Mouse (Mus musculus) right cerebral cortex, adult 18-20 months (tissue): Measurements from ENCODE around the gene Hyal3.
"Not testable (repeated sequence)": the region's sequence is repeated elsewhere in the genome, so short reads cannot be mapped to it uniquely, and the experiment has no call there.

Source experiments
- DNase-seq: peaks from one replicate; pipeline ENCODE4 v3.0.0; 2022; ENCODE audit warnings: mixed read lengths

The Hyal3 gene

GRCm38 (mm10) chr9:107551117-107551889 lies 29.3 kb upstream of the Hyal3 start, which contains the start of gene Rassf1:
TSS of gene Rassf1 (plus strand) at chr9:107551555.
- DNase-seq, result no peak

- no peak for DNase-seq
Measured at GRCm38 (mm10) chr9:107551890-107552355, 28.7 kb upstream of the Hyal3 start.

- DNase-seq, result no peak
Measured at GRCm38 (mm10) chr9:107552690-107553393, 27.8 kb upstream of the Hyal3 start.

GRCm38 (mm10) chr9:107553541-107554318 lies 26.9 kb upstream of the Hyal3 start:
- no peak for DNase-seq

DNA sequence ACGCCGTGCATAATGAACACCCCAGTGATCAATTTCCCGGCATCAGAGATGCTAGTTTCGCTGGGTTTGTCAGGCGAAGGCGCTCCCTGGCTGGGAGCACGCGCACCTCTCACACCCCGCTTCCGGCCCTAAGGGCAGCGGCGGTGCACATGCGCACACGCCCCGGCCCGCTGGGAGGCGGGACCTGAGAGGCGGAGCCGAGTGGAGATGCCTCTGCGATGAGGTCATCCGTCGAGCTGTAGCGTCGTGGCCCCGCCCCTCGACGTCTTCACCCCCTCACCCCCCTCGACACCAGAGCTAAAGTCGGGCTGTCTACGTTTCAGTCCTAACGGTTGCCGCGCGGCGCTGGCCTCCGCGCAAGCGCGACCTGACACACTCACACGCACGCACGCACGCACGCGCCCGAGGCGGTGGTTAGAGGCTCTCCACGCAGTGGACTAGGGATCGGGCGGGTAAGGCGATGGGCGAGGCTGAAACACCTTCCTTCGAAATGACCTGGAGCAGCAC lies 26.2 kb upstream of the Hyal3 start:
- DNase-seq, result peak; percentile 96

DNA sequence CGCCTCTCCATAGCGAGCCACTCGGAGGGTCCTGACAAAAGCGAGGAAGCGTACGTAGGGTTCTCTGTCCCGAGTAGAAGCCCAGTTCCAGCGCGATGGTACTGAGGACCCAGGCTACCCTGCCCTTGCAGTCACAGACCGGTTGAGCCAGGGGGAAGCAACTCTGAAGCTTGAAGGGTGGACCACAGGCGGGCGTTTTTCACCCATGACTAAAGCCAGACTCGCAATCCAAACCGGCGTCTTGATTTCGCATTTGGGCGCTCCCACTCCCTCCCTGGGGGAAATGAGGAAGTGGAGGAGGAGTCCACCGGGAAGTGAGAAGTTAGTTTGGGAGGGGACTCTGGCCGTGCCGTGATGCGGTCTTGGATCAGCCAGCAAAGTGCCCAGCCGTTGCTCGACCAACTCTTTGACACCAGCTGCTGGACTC lies 25.6 kb upstream of the Hyal3 start:
- no peak for DNase-seq

DNA sequence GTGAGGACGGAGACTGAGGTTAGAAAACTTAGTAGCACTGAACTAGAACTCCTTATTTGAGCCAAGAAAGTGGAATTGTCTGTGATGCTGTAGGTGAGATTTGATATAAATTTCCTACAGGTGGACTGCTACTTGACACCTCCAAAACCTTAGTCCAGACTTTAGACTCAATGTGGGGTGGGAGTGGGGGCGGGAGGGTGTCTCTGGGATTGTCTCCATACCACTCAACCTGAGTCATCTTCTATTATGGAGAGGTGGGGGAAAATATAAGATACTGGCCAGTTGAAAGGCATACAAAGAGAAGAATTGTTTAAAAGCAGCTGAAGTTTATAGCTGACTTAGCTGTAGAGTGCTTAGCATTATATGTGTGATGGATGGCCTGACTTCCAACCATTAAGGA lies 24.9 kb upstream of the Hyal3 start:
- DNase-seq, result no peak

- DNase-seq, result no peak
Measured at GRCm38 (mm10) chr9:107556346-107556745, 24.3 kb upstream of the Hyal3 start.

DNA sequence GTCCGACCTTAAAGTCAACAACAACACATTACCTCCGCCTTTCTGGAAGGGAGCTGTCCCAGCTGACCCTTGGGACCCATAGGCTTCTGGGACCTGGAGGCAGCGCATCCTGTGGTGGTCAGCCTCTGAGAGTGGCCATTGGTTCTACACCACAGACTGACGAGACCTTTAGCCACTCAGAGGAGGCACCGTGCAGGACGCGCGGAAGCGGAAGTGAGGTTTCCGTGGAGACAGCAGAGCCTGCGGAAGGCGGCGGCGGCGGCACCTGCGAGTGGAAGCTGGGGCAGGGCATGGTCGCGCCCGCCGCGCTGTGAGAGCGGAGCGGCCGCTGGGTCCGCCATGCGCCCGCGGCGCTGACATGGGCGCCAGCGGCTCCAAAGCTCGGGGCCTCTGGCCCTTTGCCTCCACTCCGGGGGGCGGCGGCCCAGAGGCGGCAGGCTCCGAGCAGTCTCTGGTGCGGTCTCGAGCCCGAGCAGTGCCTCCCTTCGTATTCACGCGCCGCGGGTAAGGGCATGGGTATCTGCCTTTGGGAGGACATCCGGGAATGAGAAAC lies 17.5 kb upstream of the Hyal3 start, which contains the start of gene Tusc2:
Gene Tusc2, plus strand, starts transcription at position 227 of the 553 bp plus-strand sequence.
- DNase-seq, result peak; percentile 98

DNA sequence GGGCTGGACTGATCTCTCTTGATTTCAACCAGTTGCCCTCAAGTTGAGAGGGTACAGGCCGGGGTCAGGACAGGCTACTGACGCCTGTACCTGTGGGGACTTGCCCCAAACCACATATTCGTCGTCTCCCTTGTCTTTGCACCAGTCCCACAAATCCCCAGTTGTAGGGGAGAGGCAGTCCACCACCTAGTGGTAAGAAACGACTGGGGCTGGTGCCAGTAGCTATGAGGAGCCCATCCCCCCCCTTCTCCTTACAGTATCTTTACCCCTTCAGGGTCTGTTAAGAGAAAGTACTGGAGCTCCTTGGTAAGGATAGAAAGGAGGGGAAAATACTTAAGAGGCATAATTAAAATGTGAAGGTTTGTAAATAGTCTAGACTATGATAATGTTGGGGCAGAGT lies 15.1 kb upstream of the Hyal3 start:
- not testable (repeated sequence) for DNase-seq

DNA sequence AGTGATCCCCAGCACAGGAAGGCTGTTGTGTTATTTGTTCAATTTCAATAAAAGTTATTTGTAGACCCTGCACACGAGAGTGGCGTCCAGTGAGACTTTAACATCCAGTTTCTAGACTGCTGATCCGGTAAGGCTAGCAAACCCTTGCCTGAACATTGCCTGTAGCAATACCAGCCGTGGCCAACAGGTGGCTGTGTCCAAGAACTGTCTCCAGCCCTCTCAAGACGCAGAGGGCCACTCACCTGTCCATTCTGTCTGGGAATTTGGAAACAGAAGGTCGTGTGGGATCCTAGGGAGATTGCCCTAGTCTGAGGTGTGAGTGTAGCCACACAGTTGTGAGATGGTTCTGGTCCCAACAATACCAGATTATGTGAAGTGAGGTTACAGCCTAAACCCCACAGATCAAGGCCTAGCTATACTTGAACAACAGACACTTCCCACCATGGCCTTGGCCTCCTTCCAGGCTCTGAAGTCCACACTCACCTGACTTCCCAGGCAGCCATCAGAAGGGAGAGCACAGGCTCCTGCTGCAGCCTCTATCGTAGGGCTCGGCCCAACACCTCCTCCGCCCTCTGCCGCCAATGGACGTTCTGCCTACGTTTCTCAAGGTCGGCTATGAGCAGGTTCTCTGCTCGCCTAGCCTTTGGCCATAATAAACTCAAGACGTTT lies 14.4 kb upstream of the Hyal3 start:
- peak; percentile 48 for DNase-seq

- DNase-seq, result no peak
Measured at GRCm38 (mm10) chr9:107566855-107567254, 13.8 kb upstream of the Hyal3 start.

GRCm38 (mm10) chr9:107567702-107568319 lies 12.8 kb upstream of the Hyal3 start, which contains the start of gene Hyal2:
TSS of gene Hyal2 (plus strand) at chr9:107567945.
- DNase-seq, result no peak

DNA sequence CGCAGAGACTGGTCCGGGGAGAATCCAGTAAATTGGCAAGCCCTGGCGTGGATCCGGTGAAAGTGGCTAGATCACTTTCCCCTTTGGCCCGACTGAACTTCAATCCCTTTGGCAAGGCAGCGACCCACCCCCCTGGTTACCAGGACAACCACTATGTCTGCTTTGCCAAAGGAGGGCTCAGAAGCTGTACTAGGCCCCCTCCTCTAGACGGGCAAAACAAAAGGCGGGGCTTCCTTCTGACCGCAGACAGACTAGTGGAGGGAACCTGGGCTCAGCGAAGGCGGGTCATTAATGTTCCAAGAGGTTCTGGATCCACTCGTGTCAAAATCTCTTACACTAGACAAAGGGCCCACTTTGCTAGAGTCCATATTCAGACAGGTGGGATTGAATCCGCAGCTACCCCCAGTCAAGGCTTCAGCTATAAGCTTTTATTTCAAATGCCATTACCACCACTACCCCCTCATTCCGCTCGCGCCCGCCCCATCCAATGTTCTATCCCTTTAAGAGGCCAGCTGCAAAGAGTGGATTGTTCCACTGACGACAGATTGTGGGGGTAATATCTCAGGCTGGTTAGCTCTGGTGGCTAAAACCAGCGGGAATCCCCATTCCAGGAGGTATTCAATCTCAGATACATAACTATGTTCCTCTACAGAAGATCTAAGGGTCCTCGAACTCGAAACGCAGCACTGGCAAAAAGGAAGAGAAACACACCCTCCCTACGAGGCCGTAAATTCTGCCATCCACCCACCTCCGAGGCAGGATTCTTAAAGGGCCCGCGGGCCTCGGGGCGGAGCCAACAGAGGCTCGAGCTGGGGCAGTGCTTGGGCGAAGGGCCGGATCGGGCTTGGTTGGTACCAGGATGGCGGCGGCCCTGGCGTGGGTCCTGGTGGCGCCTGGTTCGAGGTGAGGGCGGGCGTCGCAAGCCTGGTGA lies 12.0 kb upstream of the Hyal3 start:
- peak; percentile 77 for DNase-seq

GRCm38 (mm10) chr9:107569270-107569669 lies 11.3 kb upstream of the Hyal3 start:
- DNase-seq, result no peak

- no peak for DNase-seq
Measured at GRCm38 (mm10) chr9:107570016-107570415, 10.6 kb upstream of the Hyal3 start.

DNA sequence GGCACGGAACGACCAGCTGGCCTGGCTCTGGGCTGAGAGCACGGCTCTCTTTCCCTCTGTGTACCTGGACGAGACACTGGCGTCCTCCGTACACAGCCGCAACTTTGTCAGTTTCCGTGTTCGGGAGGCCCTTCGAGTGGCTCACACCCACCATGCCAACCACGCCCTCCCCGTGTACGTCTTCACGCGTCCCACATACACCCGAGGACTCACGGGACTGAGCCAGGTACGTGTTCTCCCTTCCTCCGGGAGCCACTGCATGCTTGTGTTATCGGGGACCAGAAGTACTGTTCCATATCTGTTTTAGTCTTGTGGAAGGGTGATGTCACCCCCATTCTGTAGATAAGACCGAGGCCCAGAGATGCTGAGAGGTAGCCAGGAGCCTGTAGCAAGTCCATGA lies 9.8 kb upstream of the Hyal3 start:
- no peak for DNase-seq

DNA sequence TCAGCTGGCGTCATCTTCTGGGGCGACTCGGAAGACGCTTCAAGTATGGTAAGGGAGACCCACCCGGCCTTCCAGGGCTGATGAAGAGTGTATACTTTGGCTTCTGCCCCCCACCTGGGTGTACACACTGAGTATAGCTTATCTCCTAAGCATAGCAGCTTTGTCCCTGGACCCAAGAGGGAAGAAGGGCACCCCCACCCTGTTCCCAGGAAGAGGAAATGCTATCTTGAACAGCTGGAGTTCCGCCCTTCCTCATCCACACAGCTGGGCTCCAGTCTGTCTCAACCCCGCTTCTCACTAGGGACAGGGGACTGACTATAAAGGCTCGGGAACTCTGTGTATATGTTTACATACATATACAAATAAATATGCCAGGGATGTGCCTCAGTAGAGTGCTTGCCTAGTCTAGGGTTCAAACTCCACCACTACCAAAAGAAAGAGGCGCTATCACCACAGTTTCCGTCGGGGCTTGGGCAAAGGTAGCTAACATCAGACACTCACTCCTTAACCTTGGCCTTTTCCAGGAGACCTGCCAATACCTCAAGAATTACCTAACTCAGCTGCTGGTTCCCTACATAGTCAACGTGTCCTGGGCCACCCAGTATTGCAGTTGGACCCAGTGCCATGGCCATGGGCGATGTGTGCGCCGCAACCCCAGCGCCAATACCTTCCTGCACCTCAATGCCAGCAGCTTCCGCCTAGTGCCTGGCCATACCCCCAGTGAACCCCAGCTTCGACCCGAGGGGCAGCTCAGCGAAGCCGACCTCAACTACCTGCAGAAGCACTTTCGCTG lies 8.9 kb upstream of the Hyal3 start:
- DNase-seq, result no peak

GRCm38 (mm10) chr9:107572327-107572662 lies 8.3 kb upstream of the Hyal3 start:
- DNase-seq, result no peak

GRCm38 (mm10) chr9:107573774-107574173 lies 6.8 kb upstream of the Hyal3 start:
- DNase-seq, result not testable (repeated sequence)
